Mouse (Mus musculus) heart, embryonic 15.5 days (tissue): ENCODE measurements around the gene Adam19. TPM values are rescaled to one million over a fixed set of nuclear protein-coding genes. Genes with fewer than 3 reads are reported as not detected.
A peak's percentile ranks its signal among the peaks of the same experiment; 100 is the strongest.
"Not testable (repeated sequence)": the region's sequence is repeated elsewhere in the genome, so short reads cannot be mapped to it uniquely, and the experiment has no call there.

Source experiments
- ATAC-seq: fragments of 200-750 bp; cut with Nextera tagmentation; replicated peaks from 2 replicates; pipeline ENCODE4 v1.8.0; 2017; ENCODE audit warnings: low read depth, moderate TSS enrichment; ENCODE audit not compliant: insufficient number of reproducible peaks, insufficient read depth, low FRiP score
- H3K27ac ChIP-seq: fragments of 300-500 bp; sonication (generic); 2 replicates; pipeline ENCODE4 v1.5.1; 2015; ENCODE audit warnings: mild to moderate bottlenecking, inconsistent platforms
- H3K27me3 ChIP-seq: fragments of 300-500 bp; sonication (generic); 2 replicates; pipeline ENCODE4 v1.6.1; 2015; ENCODE audit warnings: inconsistent platforms
- H3K36me3 ChIP-seq: fragments of 300-500 bp; sonication (generic); 2 replicates; pipeline ENCODE4 v1.6.1; 2015; ENCODE audit warnings: mild to moderate bottlenecking, inconsistent platforms
- H3K4me1 ChIP-seq: fragments of 300-500 bp; sonication (generic); replicated peaks from 2 replicates; pipeline ENCODE4 v1.6.1; 2015; ENCODE audit warnings: inconsistent platforms
- H3K4me2 ChIP-seq: fragments of 300-500 bp; sonication (generic); 2 replicates; pipeline ENCODE4 v1.6.1; 2015; ENCODE audit warnings: inconsistent platforms, mild to moderate bottlenecking, moderate library complexity
- H3K4me3 ChIP-seq: fragments of 300-500 bp; sonication (generic); 2 replicates; pipeline ENCODE4 v1.5.1; 2015; ENCODE audit warnings: mild to moderate bottlenecking, inconsistent platforms
- H3K9ac ChIP-seq: fragments of 300-500 bp; sonication (generic); 2 replicates; pipeline ENCODE4 v1.6.1; 2015; ENCODE audit warnings: mild to moderate bottlenecking, inconsistent platforms
- H3K9me3 ChIP-seq: fragments of 300-500 bp; sonication (generic); replicated peaks from 2 replicates; pipeline ENCODE4 v1.6.1; 2016; ENCODE audit warnings: inconsistent platforms
- WGBS: fragments of 180-500 bp; shearing (Covaris S2); methylation state at CpG from one replicate; pipeline ENCODE4 v1.1.7; 2015; ENCODE audit warnings: mixed read lengths; 5-methylcytosine and 5-hydroxymethylcytosine counted together
- polyA plus RNA-seq: library from polyadenylated mRNA; unstranded; fragments of >200 nt; fragmentation: Nextera tagmentation; extraction: Ambion mirVana; gene quantifications from 2 replicates; pipeline ENCODE4 v1.2.1, GENCODE M21; 2015

The Adam19 gene
- polyA plus RNA-seq, 1 experiment from 2014 or later = 19.6 TPM

DNA sequence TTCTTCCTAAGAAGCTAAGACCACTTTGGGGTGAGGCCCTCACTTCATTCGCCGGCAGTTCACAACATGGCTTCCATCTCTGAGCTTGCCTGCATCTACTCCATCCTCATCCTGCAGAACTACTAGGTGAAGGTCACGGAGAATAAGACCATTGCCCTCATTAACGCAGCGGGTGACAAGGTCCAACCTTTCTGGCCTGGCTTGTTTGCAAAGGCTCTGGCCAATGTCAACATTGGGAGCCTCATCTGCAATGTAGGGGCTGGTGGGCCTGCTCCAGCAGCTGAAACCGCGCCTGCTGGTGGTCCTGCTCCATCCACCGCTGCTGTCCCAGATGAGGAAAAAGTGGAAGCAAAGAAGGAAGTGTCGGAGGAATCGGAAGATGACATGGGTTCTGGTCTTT is 19.4 kb upstream of the Adam19 start:
- Histone ChIP-seq H3K4me3 (no peak overlapping the region), H3K4me1 (peaks cover 3% of the 10 kb centered on the region; the same call in 1 of the 2 replicates), H3K36me3 (no peaks in the 10 kb centered on the region), H3K4me2 (no peak overlapping the region), H3K9me3 (no peaks in the 10 kb centered on the region), H3K27ac (no peak overlapping the region), H3K27me3 (no peaks in the 10 kb centered on the region), H3K9ac (no peak overlapping the region)
- ATAC-seq = no peak
- WGBS = 92% methylated on average over 10 of the region's 10 CpGs

GRCm38 (mm10) chr11:46038901-46039300 is 16.9 kb upstream of the Adam19 start:
- no peak for ATAC-seq
- Histone ChIP-seq H3K9me3 (no peaks in the 10 kb centered on the region), H3K4me2 (0 out of 2 replicates have a peak overlapping the region, but pooled peaks have one; percentile 1), H3K9ac (no peak overlapping the region), H3K27ac (no peak overlapping the region), H3K4me3 (no peak overlapping the region), H3K27me3 (no peaks in the 10 kb centered on the region), H3K36me3 (no peaks in the 10 kb centered on the region), H3K4me1 (peaks cover 3% of the 10 kb centered on the region; the same call in 1 of the 2 replicates)
- 66% methylated on average over 15 of the region's 15 CpGs for WGBS

- ATAC-seq = no peak
- Histone ChIP-seq H3K9me3 (no peaks in the 10 kb centered on the region), H3K4me3 (no peak overlapping the region), H3K9ac (no peak overlapping the region), H3K27me3 (no peaks in the 10 kb centered on the region), H3K4me1 (peaks cover 3% of the 10 kb centered on the region; the same call in 1 of the 2 replicates), H3K4me2 (0 out of 2 replicates have a peak overlapping the region, but pooled peaks have one; percentile 1), H3K27ac (no peak overlapping the region), H3K36me3 (no peaks in the 10 kb centered on the region)
- WGBS = 51% methylated on average over 11 of the region's 11 CpGs
Measured at GRCm38 (mm10) chr11:46039335-46039734, 16.5 kb upstream of the Adam19 start.

- no peak overlapping the region for H3K4me2 ChIP-seq
- no peak overlapping the region for H3K9ac ChIP-seq
- no peaks in the 10 kb centered on the region for H3K9me3 ChIP-seq
- H3K27ac ChIP-seq = 0 out of 2 replicates have a peak overlapping the region, but pooled peaks have one; percentile 2
- no peak overlapping the region for H3K4me3 ChIP-seq
- H3K36me3 ChIP-seq = no peaks in the 10 kb centered on the region
- H3K27me3 ChIP-seq = no peaks in the 10 kb centered on the region
- 76% methylated on average over 9 of the region's 9 CpGs for WGBS
- no peak for ATAC-seq
- H3K4me1 ChIP-seq = peaks cover 3% of the 10 kb centered on the region; the same call in 1 of the 2 replicates
Measured at GRCm38 (mm10) chr11:46040841-46041556, 14.8 kb upstream of the Adam19 start.

GRCm38 (mm10) chr11:46041607-46042267 is 14.1 kb upstream of the Adam19 start:
- Histone ChIP-seq H3K27me3 (no peaks in the 10 kb centered on the region), H3K4me1 (peaks cover 3% of the 10 kb centered on the region; the same call in 1 of the 2 replicates), H3K27ac (no peak overlapping the region), H3K4me3 (no peak overlapping the region), H3K9me3 (no peaks in the 10 kb centered on the region), H3K36me3 (no peaks in the 10 kb centered on the region), H3K4me2 (no peak overlapping the region), H3K9ac (no peak overlapping the region)
- WGBS = 71% methylated on average over 12 of the region's 12 CpGs
- ATAC-seq = no peak

GRCm38 (mm10) chr11:46044781-46045180 is 11.0 kb upstream of the Adam19 start:
- H3K4me3 ChIP-seq = no peak overlapping the region
- no peaks in the 10 kb centered on the region for H3K27me3 ChIP-seq
- no peak overlapping the region for H3K27ac ChIP-seq
- no peak overlapping the region for H3K4me2 ChIP-seq
- no peaks in the 10 kb centered on the region for H3K9me3 ChIP-seq
- no peak overlapping the region for H3K9ac ChIP-seq
- H3K36me3 ChIP-seq = no peaks in the 10 kb centered on the region
- H3K4me1 ChIP-seq = no peaks in the 10 kb centered on the region
- ATAC-seq = no peak
- 85% methylated on average over 5 of the region's 5 CpGs for WGBS

DNA sequence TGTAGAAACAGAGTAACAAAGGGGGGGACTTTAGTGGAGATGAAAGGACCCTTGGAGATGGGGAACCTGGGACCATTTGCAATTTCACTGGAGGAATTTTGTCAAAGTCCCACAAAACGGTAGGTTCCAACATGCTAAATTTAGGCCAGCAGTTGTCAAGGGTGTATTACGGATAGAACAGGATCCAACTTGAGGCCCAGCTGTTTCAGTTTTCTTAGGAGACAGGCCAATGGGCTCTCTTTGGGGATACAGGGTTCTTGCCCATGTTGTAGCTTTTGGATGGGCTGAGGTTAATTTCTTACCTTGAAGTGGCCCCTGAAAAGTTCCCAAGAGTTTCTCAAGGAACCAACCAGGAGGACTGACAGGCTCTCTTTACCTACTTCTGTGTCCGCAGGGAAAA is 8.5 kb upstream of the Adam19 start:
- Histone ChIP-seq H3K4me3 (no peak overlapping the region), H3K4me2 (no peak overlapping the region), H3K27me3 (no peaks in the 10 kb centered on the region), H3K4me1 (no peaks in the 10 kb centered on the region), H3K9ac (no peak overlapping the region), H3K36me3 (no peaks in the 10 kb centered on the region), H3K27ac (no peak overlapping the region), H3K9me3 (no peaks in the 10 kb centered on the region)
- WGBS = 66% methylated on average over 3 of the region's 3 CpGs
- ATAC-seq = no peak

GRCm38 (mm10) chr11:46052105-46052659 is 3.6 kb upstream of the Adam19 start, which contains the start of gene Gm12166:
Gene Gm12166 (minus strand): TSS chr11:46052321.
- not testable (repeated sequence) for H3K27ac ChIP-seq, H3K27me3 ChIP-seq, H3K9me3 ChIP-seq, ATAC-seq, H3K36me3 ChIP-seq, H3K9ac ChIP-seq
- Histone ChIP-seq H3K4me3 (peak within 1 kb of the TSS; percentile 36), H3K4me1 (peaks cover 17% of the 10 kb centered on the region), H3K4me2 (peak within 1 kb of the TSS; percentile 57)
- 28% methylated on average over 19 of the region's 19 CpGs for WGBS

DNA sequence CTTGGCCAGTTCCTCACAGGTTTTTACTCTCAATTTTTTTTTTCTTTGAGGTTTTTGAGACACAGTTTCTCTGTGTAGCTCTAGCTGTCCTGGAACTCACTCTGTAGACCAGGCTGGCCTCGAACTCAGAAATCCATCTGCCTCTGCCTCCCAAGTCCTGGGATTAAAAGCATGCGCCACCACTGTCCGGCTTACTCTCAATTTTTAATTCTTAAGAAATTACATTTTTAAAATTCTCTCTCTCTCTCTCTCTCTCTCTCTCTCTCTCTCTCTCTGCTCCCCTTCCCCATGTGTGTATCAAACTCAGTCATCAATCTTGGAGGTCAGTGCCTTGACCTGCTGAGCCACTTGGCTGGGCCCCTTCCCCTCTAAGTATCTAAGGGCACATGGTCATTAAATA is 2.3 kb upstream of the Adam19 start:
- not testable (repeated sequence) for H3K9me3 ChIP-seq, H3K36me3 ChIP-seq, H3K27ac ChIP-seq, H3K4me2 ChIP-seq, ATAC-seq, H3K27me3 ChIP-seq, H3K4me3 ChIP-seq, H3K9ac ChIP-seq
- WGBS = 97% methylated on average over 3 of the region's 3 CpGs
- peaks cover 17% of the 10 kb centered on the region for H3K4me1 ChIP-seq

DNA sequence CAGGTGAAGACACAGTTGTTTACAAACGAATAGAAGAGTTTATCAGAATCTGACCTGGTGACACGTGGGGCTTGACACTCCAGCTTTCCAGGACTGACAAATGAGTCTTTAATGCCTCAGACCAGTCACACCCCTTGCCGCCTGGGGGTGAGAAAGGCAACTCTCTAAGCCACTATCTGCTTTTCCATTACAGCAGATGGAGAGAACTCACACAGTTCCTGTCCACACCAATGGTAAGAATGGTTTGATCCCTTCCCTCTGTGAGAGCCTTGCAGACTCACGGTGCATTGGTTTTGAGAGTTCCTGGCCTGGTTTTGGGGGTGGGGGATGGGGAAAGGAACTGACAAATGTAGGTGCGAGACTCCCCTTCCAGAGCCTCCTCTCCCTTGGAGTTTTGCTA is 1.5 kb upstream of the Adam19 start:
- no peak overlapping the region for H3K9ac ChIP-seq
- WGBS = 34% methylated on average over 5 of the region's 5 CpGs
- H3K4me1 ChIP-seq = peaks cover 17% of the 10 kb centered on the region
- peak overlapping the region; percentile 96; the same call in 1 of the 2 replicates for H3K27ac ChIP-seq
- H3K36me3 ChIP-seq = no peaks in the 10 kb centered on the region
- H3K4me3 ChIP-seq = no peak overlapping the region
- ATAC-seq = no peak
- no peaks in the 10 kb centered on the region for H3K9me3 ChIP-seq
- H3K27me3 ChIP-seq = no peaks in the 10 kb centered on the region
- no peak overlapping the region for H3K4me2 ChIP-seq
